Mouse (Mus musculus) adipocyte (in vitro differentiated cells): ENCODE data around the gene Immp2l.
"Not testable (repeated sequence)": the region's sequence is repeated elsewhere in the genome, so short reads cannot be mapped to it uniquely, and the experiment has no call there.

ENCODE experiments used
- DNase-seq: peaks from one replicate; pipeline ENCODE4 v3.0.0-alpha.2; 2016; ENCODE audit warnings: low spot score

Gene Immp2l

GRCm38 (mm10) chr12:41859652-41860051 lies 835.8 kb downstream of the Immp2l start:
- DNase-seq = not testable (repeated sequence)

- no peak for DNase-seq
Observed at GRCm38 (mm10) chr12:41868317-41868716, 844.4 kb downstream of the Immp2l start.

- peak; percentile 5 for DNase-seq
Observed at GRCm38 (mm10) chr12:41874015-41874414, 850.1 kb downstream of the Immp2l start.

- peak; percentile 8 for DNase-seq
Observed at GRCm38 (mm10) chr12:41877292-41877959, 853.5 kb downstream of the Immp2l start.

- DNase-seq = no peak
Observed at GRCm38 (mm10) chr12:41878493-41878892, 854.6 kb downstream of the Immp2l start.

GRCm38 (mm10) chr12:41878972-41879371 lies 855.1 kb downstream of the Immp2l start:
- no peak for DNase-seq

GRCm38 (mm10) chr12:41879412-41879811 lies 855.5 kb downstream of the Immp2l start:
- no peak for DNase-seq

GRCm38 (mm10) chr12:41880833-41881232 lies 856.9 kb downstream of the Immp2l start:
- no peak for DNase-seq

- peak; percentile 45 for DNase-seq
Observed at GRCm38 (mm10) chr12:41908011-41908410, 884.1 kb downstream of the Immp2l start.

- no peak for DNase-seq
Observed at GRCm38 (mm10) chr12:41911626-41912025, 887.7 kb downstream of the Immp2l start.

GRCm38 (mm10) chr12:41937751-41938150 lies 913.9 kb downstream of the Immp2l start:
- no peak for DNase-seq

GRCm38 (mm10) chr12:41941853-41942252 lies 918.0 kb downstream of the Immp2l start:
- DNase-seq = no peak

- DNase-seq = no peak
Observed at GRCm38 (mm10) chr12:41944079-41944672, 920.3 kb downstream of the Immp2l start.

GRCm38 (mm10) chr12:41946536-41946935 lies 922.6 kb downstream of the Immp2l start:
- DNase-seq = peak; percentile 74

GRCm38 (mm10) chr12:41949409-41949808 lies 925.5 kb downstream of the Immp2l start:
- no peak for DNase-seq

- DNase-seq = peak; percentile 87
Observed at GRCm38 (mm10) chr12:41949841-41950241, 926.0 kb downstream of the Immp2l start.

- DNase-seq = peak; percentile 78
Observed at GRCm38 (mm10) chr12:41950726-41951125, 926.8 kb downstream of the Immp2l start.

- no peak for DNase-seq
Observed at GRCm38 (mm10) chr12:41961038-41961437, 937.1 kb downstream of the Immp2l start.

GRCm38 (mm10) chr12:41991408-41991807 lies 967.5 kb downstream of the Immp2l start:
- DNase-seq = no peak
